Mouse (Mus musculus) small intestine, adult 2 months (tissue): Measurements from ENCODE around the gene Itgb3. TPM values are rescaled to one million over a fixed set of nuclear protein-coding genes. Genes with fewer than 3 reads are reported as not detected.
A peak's percentile ranks its signal among the peaks of the same experiment; 100 is the strongest.
"Not testable (repeated sequence)": the region's sequence is repeated elsewhere in the genome, so short reads cannot be mapped to it uniquely, and the experiment has no call there.

Experiments used
- H3K27ac ChIP-seq: fragments of 200-500 bp; 2 replicates; pipeline ENCODE4 v1.5.1; 2012; ENCODE audit warnings: low read depth, low read length, control low read depth, inconsistent platforms; ENCODE audit not compliant: insufficient read depth
- H3K27me3 ChIP-seq: fragments of 200-500 bp; 2 replicates; pipeline ENCODE4 v1.6.1; 2012; ENCODE audit warnings: mild to moderate bottlenecking, moderate library complexity, low read length, inconsistent platforms; ENCODE audit not compliant: control insufficient read depth, insufficient read depth
- H3K36me3 ChIP-seq: fragments of 200-500 bp; 2 replicates; pipeline ENCODE4 v1.6.1; 2012; ENCODE audit warnings: mild to moderate bottlenecking, low read length, control low read depth, inconsistent platforms; ENCODE audit not compliant: control insufficient read depth, insufficient read depth
- H3K4me1 ChIP-seq: fragments of 200-500 bp; 2 replicates; pipeline ENCODE4 v1.6.1; 2012; ENCODE audit warnings: low read length, inconsistent platforms, mixed read lengths; ENCODE audit not compliant: control insufficient read depth, insufficient read depth, insufficient read length
- H3K4me3 ChIP-seq: fragments of 200-500 bp; 2 replicates; pipeline ENCODE4 v1.5.1; 2012; ENCODE audit warnings: low read depth, mild to moderate bottlenecking, control low read depth, inconsistent platforms, low read length, moderate library complexity
- CTCF ChIP-seq: fragments of 200-500 bp; IDR thresholded peaks from 2 replicates; pipeline ENCODE4 v1.5.1; 2012; ENCODE audit warnings: low read depth, mild to moderate bottlenecking, control low read depth, inconsistent platforms, low read length, moderate library complexity, mixed read lengths; ENCODE audit not compliant: insufficient replicate concordance, insufficient read length; ENCODE audit errors: extremely low read depth
- POLR2A ChIP-seq: fragments of 200-500 bp; IDR thresholded peaks from 2 replicates; pipeline ENCODE4 v1.6.1; 2012; ENCODE audit warnings: low read depth, mild to moderate bottlenecking, control low read depth, inconsistent platforms, low read length, moderate library complexity
- WGBS: fragments of 180-500 bp; shearing (Covaris S2); methylation state at CpG from one replicate; pipeline ENCODE4 v1.1.7; 2018; 5-methylcytosine and 5-hydroxymethylcytosine counted together
- polyA plus RNA-seq: library from polyadenylated mRNA; depleted of rRNA; stranded (reverse); fragments of >200 nt; gene quantifications from 2 replicates; pipeline ENCODE4 v1.2.3, GENCODE M21; 2012

Itgb3 gene
- polyA plus RNA-seq, 1 experiment, result 7.2 TPM

GRCm38 (mm10) chr11:104566796-104567195 lies 41.0 kb upstream of the Itgb3 start:
- H3K27ac ChIP-seq, result no peak overlapping the region
- no peak overlapping the region for H3K4me3 ChIP-seq
- H3K36me3 ChIP-seq, result no peaks in the 10 kb centered on the region
- WGBS, result 71% methylated on average over 2 of the region's 2 CpGs
- H3K4me1 ChIP-seq, result peaks cover 3% of the 10 kb centered on the region
- no peaks in the 10 kb centered on the region for H3K27me3 ChIP-seq
- TF ChIP-seq POLR2A (no peak), CTCF (no peak)

GRCm38 (mm10) chr11:104567736-104568135 lies 40.1 kb upstream of the Itgb3 start:
- no peak for TF ChIP-seq POLR2A
- no peak for TF ChIP-seq CTCF
- H3K4me1 ChIP-seq, result peaks cover 3% of the 10 kb centered on the region
- WGBS, result 84% methylated on average over 9 of the region's 9 CpGs

GRCm38 (mm10) chr11:104568326-104568725 lies 39.5 kb upstream of the Itgb3 start:
- Histone ChIP-seq H3K27me3 (0 out of 2 replicates have a peak, but pooled peaks cover 3% of the 10 kb centered on the region), H3K4me3 (no peak overlapping the region), H3K36me3 (no peaks in the 10 kb centered on the region), H3K27ac (no peak overlapping the region), H3K4me1 (peaks cover 3% of the 10 kb centered on the region)
- WGBS, result 90% methylated on average over 4 of the region's 4 CpGs
- TF ChIP-seq CTCF, result no peak
- no peak for TF ChIP-seq POLR2A

More at GRCm38 (mm10) chr11:104567736-104568135, 40.1 kb upstream of the Itgb3 start:
- 0 out of 2 replicates have a peak, but pooled peaks cover 3% of the 10 kb centered on the region for H3K27me3 ChIP-seq
- H3K36me3 ChIP-seq, result no peaks in the 10 kb centered on the region
- no peak overlapping the region for H3K27ac ChIP-seq
- H3K4me3 ChIP-seq, result no peak overlapping the region

DNA sequence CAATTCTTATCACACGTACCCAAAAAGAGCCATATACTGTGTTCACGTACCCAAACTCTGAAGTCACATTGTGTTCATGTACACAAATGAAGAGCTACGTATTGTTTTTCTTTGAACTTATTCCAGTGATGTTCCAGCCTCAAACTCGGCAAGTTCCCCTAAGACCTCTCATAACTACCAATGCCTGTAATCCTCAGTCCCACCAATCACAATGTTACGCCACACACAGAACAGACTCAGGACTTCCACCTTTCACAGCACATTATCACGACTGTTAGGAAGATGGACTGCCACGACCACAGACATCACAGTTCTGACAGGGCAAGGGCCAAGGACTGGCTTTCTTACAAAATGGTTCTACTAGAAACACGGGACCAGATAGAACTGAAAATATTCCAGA lies 37.3 kb upstream of the Itgb3 start:
- not testable (repeated sequence) for H3K27ac ChIP-seq, H3K36me3 ChIP-seq, H3K27me3 ChIP-seq, H3K4me3 ChIP-seq, H3K4me1 ChIP-seq
- WGBS, result 71% methylated on average over 8 of the region's 8 CpGs

GRCm38 (mm10) chr11:104571373-104571772 lies 36.4 kb upstream of the Itgb3 start:
- H3K4me3 ChIP-seq, result peak overlapping the region; percentile 53
- 3% methylated on average over 28 of the region's 28 CpGs for WGBS
- not testable (repeated sequence) for H3K4me1 ChIP-seq, H3K36me3 ChIP-seq, H3K27ac ChIP-seq, H3K27me3 ChIP-seq

DNA sequence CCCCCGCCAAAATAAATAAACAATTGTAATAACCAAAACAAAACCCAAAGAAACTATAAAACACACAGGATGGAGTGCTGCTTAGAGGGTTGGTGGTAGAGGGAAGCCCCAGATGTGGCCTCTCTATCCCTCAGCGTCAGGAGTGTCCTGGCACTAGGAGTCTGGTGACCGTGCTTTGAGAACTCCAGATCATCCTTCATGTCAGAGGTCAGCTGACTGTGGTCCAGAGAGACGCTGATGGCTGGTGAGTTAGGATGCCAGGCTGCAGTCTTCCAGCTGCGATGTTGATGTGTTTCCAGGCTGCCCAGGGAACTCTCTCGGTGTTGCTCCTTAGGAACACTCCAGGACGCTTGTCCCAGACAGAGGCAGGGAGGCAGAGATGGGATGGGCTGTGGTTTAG lies 35.7 kb upstream of the Itgb3 start:
- 67% methylated on average over 7 of the region's 7 CpGs for WGBS

DNA sequence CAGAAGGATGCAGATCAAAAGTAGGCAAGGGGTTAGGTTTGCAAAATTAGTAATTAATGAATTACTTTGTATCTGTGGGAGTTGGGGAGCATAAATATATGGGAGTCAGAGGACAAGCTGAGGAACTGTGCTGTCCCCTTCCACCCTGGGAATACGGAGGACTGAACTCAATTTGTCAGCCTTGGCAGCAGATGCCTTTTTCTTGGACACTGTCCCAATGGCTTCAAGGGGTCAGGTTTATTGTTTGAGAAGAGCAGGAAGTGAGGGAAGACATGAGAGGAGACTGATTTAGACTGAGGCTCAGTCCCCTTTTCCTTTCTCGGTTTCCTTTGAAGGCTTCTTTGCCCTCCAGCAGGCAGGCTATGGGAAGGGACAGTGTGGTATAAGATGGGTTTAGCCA lies 35.2 kb upstream of the Itgb3 start:
- WGBS, result 43% methylated on average over 2 of the region's 2 CpGs
- no peak for TF ChIP-seq POLR2A
- no peak for TF ChIP-seq CTCF
- H3K27ac ChIP-seq, result no peak overlapping the region
- no peaks in the 10 kb centered on the region for H3K36me3 ChIP-seq
- 0 out of 2 replicates have a peak, but pooled peaks cover 3% of the 10 kb centered on the region for H3K27me3 ChIP-seq
- H3K4me3 ChIP-seq, result no peak overlapping the region
- H3K4me1 ChIP-seq, result peaks cover 3% of the 10 kb centered on the region

More for the DNA sequence above, 35.7 kb upstream of the Itgb3 start:
- Histone ChIP-seq H3K27ac (no peak overlapping the region), H3K27me3 (0 out of 2 replicates have a peak, but pooled peaks cover 3% of the 10 kb centered on the region), H3K4me1 (peaks cover 3% of the 10 kb centered on the region), H3K36me3 (no peaks in the 10 kb centered on the region), H3K4me3 (no peak overlapping the region)
- TF ChIP-seq CTCF, result no peak
- no peak for TF ChIP-seq POLR2A
